Mouse (Mus musculus) urinary bladder, postnatal 14 days (tissue): ENCODE data around the gene Pmpcb.

Experiments used
- DNase-seq: peaks from one replicate; pipeline ENCODE4 v3.0.0; 2021; ENCODE audit warnings: low spot score

The Pmpcb gene

DNA sequence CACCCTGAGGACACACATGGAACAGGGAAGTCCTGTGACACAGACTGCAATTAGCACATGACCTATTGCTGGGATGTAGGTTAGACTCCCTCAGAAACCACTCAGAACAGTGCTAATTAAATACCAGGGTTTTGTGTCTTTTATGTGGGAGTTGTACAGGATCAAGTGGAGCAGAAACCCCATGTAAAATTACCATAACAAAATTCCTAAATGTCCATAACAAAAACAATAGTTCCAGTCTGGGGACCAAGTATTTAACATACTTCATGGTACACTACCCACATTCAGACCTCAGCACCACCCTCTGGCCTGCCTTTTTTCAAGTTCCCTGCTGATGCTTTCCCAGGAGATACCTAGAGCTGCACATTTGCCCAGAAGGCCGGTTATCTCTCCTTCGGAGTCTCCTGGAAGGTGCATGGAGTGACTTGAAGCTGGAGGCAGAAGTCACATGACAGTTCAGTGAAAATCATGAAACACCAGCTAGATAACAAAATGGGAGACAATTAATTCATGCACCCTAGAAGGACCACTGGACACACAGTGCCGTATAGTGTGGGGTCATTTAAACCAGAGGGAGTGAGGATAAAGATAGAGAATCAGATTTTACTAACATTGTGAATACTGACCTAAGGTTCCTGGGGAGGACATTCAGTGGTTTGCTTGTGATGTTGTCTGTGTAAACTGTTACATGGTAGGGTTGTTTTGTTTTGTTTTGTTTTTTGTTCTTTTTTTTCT, 4.6 kb upstream of the Pmpcb start:
- no peak for DNase-seq

DNA sequence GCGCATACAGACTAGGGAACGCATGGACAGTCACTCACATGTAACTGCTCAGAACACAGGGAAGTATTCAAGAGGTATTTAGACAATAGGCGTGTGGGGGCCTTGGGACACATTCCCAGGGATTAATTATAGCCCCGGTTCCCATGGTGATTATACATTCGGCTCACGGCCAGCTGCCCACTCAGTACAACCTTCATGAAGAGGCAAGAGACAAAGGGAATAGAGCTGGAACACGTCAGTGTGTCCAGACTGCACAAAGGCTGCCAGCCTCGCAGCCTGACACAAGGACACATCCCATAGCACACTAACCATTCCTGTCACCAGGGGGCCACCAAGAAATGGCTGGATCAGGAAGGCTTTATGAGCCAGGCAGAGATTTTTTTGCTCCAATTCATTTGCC, 4.0 kb upstream of the Pmpcb start:
- peak; percentile 40 for DNase-seq

DNA sequence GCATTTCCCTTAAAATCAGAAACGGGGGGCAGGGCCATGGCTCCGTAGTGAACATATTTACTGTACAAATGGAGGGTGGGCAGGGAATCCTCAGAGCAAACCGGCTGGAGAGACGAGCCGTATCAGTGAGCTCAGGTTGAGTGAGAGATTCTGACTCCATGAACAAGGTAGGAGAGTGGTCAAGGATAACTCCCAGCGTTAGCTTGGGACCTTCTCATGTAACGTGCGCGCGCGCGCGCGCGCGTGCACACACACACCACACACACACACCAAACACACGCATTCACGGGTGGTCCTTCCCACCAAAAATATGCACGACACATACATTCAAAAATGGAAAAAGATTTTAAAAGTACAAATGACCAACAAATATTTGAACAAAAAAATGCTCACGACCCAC, 1.8 kb upstream of the Pmpcb start:
- DNase-seq = no peak

DNA sequence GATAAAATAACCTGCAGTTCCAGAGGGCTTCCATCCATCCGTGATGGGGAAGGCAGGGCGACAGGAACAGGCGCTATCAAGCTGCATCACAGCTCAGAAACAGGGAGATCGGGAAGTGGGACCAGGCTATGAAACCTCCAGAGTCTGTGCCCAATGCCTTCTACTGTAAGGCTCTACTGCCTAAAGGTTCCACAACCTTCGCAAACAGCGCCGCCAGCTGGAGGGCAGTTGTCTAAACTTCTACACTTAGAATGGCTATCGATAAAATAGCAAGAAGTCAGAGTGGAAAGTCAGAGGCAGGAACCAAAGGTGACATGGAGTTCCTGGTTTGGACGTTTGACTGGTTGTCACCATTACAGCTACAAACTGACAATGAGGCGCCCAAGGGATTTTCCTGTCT, 1.4 kb upstream of the Pmpcb start:
- peak; percentile 83 for DNase-seq

DNA sequence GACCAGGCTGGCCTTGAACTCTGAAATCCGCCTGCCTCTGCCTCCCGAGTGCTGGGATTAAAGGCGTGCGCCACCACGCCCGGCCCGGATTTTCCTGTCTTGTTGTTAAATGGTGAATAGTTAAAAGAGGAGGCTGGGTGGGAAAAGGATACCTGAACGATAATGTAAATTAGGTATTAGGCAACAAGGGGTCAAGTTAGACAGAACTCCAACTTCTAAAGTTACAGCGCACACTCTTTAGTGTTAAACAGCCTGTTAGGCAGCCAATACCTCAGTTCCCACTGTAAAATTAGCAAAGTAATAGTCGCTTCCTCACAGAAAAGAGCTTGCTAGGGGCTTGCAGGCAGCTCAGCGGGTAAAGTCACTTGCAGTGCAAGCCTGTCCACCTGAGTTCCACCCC, 895 bp upstream of the Pmpcb start:
- DNase-seq = no peak

DNA sequence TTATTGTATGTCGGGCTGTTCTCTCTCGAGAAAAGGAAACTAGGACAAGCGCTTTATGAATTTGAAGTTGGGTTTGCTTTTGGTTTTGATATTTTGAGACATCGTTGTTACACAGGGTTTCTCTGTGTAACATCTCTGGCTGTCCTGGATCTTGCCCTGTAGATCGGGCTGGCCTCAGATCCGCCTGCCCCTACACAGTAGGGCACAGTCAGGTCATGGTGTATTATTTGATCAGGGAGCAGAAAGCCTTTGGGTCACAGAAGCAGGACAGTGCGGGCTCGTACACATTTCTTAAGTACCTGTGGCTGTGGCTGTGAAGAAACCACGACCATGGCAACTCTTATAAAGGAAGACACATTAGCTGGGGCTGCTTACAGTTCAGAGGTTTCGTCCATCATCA, 679 bp downstream of the Pmpcb start:
- no peak for DNase-seq

DNA sequence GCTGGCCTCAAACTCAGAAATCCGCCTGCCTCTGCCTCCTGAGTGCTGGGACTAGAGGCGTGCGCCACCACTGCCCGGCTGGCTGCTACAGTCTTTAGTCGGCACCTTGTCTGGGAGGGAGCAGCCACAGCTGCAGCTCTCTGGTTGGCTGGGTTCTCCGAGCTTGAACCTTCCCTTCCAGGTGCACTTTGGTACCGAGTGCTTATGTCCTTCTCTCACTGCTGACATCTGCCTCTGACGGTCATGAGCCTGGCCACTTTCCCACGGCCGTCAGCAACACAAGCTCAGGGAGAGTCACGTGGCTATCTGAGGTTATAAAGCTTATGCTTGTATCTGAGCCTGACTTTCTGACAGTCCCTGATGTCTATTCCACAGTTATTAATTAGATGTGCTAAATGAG, 2.2 kb downstream of the Pmpcb start:
- no peak for DNase-seq

DNA sequence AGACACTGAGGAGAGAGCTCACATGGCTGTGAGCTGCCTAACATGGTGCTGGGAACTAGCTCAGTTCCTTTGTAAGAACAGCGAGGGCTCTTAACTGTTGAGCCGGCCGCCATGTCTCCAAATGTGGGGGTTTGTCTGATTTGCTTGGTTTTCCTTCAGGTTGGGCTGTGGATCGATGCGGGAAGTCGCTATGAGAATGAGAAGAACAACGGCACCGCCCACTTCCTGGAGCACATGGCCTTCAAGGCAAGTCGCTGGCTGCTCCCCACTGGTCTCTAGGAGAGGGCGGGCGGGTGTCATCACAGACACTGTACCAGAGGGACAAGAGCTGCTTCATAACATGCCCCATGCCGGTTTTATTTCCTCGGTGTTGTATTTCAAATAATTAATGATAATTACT, 2.9 kb downstream of the Pmpcb start:
- DNase-seq = no peak

DNA sequence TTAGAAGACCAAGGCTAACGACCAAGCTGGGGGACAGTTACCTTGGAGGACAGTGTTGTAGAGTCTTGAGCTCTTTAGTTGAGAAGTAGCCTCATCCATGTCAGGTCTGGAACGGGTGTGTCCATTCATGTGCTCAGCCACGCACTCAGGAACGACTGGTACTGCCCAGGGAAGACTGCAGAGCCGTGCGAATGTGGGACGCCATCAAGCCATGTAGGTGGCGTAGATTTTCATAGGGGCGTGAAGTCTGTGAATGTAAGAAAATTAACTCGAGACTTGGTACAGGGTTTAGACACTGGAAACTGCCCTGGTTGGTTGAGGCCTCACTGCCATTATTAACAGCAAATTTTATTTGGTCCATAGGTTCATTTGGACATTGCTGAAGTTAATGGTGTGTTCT, 6.7 kb downstream of the Pmpcb start:
- DNase-seq = no peak

DNA sequence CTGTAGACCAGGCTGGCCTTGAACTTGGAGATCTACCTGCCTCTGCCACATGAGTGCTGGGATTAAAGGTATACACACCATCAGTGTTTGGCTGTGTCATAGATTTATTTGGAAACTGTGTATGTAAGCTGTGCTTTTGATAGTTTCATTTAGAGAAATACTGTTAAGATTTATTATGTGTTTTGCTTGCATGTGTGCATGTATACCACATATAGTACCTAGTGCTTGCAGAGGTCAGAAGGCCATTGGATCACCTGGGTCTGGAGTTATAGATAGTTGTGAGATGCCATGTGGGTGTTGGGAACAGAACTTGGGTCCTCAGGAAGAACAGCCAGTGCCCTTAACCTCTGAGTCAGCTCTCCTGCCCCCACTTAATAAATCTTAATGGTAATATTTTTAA, 7.7 kb downstream of the Pmpcb start:
- DNase-seq = no peak

DNA sequence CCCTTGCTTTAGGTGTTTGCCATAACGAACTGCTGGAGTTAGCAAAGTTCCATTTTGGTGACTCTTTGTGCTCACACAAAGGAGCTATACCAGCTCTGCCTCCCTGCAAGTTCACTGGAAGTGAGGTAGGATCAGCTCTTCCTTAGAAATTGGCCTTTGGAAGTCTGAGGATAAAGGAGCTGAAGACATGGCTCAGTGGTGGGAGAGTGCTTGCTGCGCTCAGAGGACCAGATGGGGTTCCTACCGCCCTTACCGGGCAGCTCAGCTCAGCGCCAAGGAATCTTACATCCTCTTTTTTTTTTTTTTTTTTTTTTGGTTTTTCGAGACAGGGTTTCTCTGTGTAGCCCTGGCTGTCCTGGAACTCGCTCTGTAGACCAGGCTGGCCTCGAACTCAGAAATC, 9.0 kb downstream of the Pmpcb start:
- DNase-seq = no peak

DNA sequence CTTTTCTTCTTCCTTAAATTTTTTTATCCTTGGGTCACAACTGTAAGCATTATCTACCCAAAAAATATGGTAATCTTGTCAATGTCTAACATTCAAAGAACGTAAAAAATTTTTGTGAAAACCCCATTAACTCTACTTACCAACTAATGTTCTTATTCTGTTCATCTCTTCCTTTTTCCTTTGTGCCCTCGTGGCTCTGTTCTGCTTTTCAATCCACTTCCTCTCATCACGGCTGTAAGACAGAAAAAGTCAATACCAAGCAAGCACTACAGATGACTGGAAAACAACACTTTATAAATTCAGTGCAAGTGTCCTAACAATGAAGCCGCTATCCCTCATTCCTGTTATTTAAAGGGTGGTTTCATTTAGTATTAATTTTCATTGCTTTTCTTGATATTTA, 31.6 kb downstream of the Pmpcb start:
- DNase-seq = no peak

DNA sequence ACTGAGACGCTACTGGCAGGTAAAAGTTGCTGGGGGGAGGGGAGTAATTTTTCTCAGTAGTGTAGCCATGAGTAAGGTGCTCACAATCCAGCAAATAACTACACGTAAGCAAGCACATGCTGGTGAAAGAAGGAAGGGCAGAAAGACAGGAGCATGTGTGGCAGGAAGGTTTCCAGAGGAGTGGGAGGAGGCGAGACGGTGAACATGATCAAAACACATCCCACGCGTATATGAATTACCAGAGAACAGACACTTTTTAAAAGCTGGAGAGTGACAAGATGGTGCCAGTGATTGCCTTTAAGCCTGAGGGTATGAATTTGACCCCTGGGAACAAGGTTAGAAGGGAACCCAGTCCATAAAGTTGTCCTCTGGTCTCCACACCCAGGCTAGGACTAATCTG, 32.9 kb downstream of the Pmpcb start:
- no peak for DNase-seq

DNA sequence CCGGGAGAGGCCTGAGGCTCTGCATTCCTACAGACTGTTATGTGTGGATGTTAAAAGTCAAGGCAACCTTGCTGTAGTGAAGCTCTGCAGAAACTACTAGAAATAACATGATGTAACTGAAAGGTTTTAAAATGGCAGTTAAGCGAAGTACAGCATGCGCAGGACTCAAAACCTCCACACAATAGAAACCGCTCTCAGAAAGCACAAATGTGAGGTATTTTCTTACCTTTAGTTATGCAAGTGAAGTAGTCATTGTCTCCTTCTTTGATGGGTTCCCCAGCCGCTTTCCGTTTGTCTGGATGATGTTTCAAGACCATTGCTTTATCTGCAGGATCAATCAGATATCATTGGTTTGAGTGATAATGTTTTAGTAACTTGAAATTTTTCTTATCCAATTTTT, 39.5 kb downstream of the Pmpcb start:
- no peak for DNase-seq

DNA sequence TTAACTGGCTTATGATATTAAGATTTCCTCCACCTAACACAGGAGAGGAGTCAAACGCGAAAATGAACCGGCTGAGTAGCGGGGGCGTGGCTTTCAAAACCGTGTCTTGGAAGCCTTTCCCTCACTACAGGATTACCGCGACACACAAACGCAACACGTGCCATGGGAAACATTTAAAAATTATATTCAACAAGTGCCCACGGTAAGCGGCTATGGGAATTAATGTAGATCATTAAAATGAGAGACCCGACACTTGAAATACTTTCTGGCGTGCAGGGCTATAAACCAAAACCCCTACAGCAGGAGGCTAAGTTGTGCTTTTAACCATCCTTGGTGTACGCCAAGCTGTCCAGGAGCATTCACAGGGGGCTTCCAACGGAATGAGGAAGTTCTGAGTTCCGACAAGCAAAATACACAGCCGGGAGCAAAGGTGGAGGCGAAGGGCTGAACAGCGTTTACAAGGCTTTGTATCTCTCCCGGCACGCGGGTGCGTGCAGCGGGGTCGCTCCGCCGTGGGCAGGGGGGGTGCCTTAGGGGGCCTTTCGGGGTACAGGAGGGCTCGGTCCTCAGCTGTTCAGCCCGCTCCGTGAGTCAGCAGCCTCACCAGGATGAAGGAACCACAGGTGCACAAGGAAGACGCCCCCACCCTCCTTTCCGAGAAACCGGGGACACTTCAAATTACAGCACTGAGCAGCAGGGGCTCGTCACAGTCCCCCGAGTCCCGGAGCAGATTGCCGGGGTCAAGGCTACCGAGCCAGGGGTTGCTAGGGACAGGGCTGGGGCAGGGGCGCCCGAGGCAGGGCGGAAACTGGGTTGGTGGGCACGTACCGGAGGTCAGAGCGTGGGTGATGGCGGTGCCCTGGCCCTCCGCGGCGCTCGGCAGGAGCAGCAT, 47.5 kb downstream of the Pmpcb start:
- peak; percentile 14 for DNase-seq

DNA sequence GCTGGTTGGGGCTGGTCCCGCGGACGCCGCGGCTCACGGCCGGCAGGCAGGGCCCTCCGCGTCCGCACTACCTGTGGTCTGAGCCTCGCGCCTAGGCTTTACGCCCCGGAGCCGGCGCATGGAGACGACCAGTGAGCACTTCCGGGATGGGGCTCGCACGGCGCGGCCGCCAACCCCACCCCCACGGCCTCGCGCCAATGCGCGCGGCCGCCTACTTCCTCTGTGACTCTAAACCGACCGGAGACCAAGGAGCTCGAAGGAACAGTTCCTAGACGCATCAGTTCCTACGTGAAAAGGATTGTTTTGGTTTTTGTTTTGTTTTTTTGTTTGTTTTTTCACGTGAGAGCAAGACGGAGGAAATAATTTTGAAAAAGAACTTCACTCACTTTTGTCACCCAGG, 48.1 kb downstream of the Pmpcb start, which contains the start of the genes Dnajc2 and Psmc2:
Dnajc2 (minus strand) TSS at position 199 of the 400 bp plus-strand sequence.
Psmc2 (plus strand) TSS at position 231 of the 400 bp plus-strand sequence.
- peak; percentile 90 for DNase-seq

DNA sequence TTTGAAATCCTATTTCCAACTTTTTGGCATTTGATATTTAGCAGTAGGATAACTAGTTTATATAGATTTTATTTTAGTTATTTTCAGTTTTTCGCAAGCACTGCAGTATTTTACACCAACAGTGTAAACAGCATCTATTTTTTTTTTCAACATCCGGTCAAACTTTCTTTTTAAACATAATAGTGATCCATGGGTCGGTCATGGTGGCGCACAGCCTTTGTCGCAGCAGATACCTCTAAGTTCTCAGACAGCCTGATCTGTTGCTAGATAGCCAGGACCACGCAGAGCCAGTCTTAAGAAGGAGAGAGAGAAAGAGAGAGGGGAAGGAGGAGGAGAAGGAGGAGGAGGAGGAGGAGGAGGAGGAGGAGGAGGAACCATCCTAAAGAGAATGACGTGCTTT, 48.8 kb downstream of the Pmpcb start:
- no peak for DNase-seq

DNA sequence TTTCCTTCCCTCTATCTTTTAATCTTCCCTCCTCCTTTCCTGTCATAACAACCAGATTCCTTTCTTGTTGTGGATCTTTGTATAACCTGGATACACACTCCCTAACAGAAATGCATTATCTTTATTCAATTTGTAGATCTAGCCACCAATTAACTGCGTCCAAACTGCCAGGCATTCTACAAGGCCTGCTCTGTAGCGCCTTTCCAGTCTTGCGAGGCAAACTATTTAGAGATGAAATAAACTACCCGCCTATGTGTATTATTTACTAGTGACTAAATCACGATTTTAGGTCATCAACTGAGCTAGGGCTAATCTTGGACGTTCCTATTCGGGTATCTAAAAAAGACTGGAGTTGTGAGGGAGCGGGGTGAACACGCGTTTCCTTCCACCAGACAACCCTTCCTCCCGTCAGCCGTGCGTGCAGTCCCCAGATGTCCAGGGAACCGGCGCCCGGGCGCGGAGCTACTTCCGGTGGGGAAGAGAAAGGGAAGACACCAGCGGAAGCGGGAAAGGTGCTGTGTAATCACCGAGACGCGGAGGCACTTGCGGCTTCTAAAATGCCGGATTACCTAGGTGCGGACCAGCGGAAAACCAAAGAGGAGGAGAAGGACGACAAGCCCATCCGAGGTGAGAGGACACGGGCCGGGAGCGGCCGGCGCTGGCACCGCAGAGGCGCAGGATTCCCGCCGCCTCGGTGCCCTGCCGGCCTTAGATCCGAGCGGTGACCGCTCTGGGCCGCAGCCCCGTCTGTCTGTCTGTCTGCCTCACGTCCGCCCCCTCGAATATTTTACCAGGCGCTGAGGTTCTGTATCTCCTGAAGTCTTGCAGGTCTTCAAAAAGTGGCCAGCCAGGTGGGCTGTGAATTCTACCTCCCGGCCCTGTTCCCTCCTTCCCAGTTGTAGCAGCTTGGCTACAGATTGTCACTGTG, 49.6 kb downstream of the Pmpcb start:
- DNase-seq = peak; percentile 92

DNA sequence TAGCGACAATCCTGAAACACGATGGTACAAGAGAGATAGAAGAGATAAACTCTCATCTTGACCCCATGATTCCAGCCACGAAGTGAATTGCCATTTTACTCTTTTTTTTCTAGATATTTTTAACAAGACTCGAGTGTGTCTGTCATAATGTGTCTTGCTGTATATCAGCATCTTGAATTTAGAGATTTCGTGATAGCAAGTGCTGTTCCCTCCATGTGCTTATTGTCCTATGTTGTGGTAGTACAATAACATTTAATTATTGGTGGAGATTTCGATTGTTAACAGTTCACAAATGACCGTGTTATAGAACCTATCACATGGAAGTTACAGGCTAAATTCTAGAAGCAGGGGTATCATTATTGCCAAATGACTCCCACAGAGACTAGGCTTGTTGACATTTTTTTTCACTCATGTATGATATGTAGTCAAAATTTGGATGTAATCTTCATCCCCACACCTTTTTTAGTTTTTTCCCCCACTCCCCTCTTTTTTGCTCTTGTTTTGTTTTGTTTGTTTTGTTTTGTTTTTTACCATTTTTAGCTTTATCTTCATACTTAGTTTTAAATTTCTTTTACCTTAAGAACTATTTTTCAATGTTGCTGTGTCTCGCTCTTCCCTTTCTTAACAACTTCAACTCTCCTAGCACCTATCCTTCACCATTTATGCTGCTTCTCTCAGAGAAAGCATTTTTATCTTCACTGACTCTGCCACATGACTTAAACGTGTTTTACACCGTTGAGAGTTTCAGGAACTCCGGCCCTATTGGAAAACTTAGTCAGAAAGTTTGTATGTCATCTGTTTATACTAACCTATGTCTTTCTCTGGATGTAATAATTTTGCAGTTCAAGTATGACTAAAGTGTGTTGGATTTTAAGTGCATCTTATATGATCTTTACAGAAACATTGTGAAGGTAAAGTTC, 50.5 kb downstream of the Pmpcb start:
- no peak for DNase-seq

DNA sequence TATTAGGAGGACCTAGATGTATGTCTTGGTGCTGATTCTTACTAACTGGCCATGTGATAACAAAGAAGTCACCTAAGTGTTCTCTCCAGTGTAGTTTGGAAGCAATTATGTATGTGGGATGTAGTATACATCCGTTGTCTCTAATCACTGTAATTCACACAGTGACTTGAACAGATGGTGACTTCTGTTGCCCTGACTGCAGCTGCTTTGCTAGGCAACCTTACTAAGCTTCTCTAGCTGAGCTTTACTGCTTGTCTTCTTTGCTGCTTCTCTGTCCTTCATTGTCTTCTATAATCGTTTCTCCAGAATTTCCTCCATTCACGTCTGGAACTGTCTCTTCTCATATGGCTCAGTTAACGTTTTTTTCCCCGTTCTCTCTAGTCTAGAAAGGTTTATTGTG, 52.1 kb downstream of the Pmpcb start:
- no peak for DNase-seq

DNA sequence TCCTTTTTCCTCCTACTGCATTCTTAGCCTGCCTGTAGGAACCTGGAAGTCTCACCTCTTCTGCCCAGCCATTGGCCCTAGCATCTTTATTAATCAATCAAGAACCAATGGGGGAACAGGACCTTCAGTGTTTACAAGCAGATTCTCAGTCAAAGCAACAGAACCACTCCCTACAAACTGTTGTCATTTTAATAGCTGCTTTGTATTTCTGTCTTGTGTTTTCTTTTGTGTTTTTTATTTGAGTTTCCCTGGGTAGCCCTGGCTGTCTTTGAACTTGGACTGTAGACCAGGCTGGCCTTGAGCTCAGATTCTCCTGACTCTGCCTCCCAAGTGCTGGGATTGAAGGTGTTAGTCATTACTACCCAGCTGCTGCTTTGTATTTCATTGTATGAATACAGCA, 55.2 kb downstream of the Pmpcb start:
- DNase-seq = no peak
